Mouse (Mus musculus) left cerebral cortex, postnatal 25 days (tissue): ENCODE data around the gene Myl9. TPM values are rescaled to one million over a fixed set of nuclear protein-coding genes. Genes with fewer than 3 reads are reported as not detected.
"Not testable (repeated sequence)": the region's sequence is repeated elsewhere in the genome, so short reads cannot be mapped to it uniquely, and the experiment has no call there.

Experiments
- DNase-seq, 2 experiments: peaks; one replicate each; pipeline ENCODE4 v3.0.0; 2022; ENCODE audit warnings: low spot score in 2 of 2, mixed read lengths in 1 of 2
- intact Hi-C: fragments of 180-260 bp; cut with DNase I; formaldehyde crosslinking; loops from one replicate; pipeline ENCODE4 v1.15.1; 2025
- total RNA-seq, 2 experiments: library from RNA; stranded (reverse); gene quantifications; 2 replicates each; pipeline ENCODE4 v1.2.3; 2021

Myl9 gene
- total RNA-seq, 2 experiments from 2014 or later = 14.7 to 16.1 TPM

GRCm38 (mm10) chr2:156780752-156781151, 5.5 kb downstream of the Myl9 start:
- no peak for DNase-seq
- intact Hi-C loops = loop anchor here (5.0 kb wide), 1 partner anchor 47 kb away; no protein-coding TSS in a partner anchor

GRCm38 (mm10) chr2:156781281-156781680, 6.1 kb downstream of the Myl9 start:
- DNase-seq = no peak
- intact Hi-C loops = loop anchor here (5.0 kb wide), 1 partner anchor 46 kb away; no protein-coding TSS in a partner anchor

GRCm38 (mm10) chr2:156781836-156782480, 6.7 kb downstream of the Myl9 start:
- intact Hi-C loops = loop anchor here (5.0 kb wide), 1 partner anchor 45 kb away; no protein-coding TSS in a partner anchor
- DNase-seq = no peak

GRCm38 (mm10) chr2:156782481-156783348, 7.5 kb downstream of the Myl9 start:
- intact Hi-C loops = loop anchor here (5.0 kb wide), 1 partner anchor 45 kb away; no protein-coding TSS in a partner anchor
- DNase-seq = no peak

GRCm38 (mm10) chr2:156783349-156783728, 8.1 kb downstream of the Myl9 start:
- no peak for DNase-seq
- intact Hi-C loops = loop anchor here (5.0 kb wide), 1 partner anchor 44 kb away; no protein-coding TSS in a partner anchor

- DNase-seq = no peak
- intact Hi-C loops = loop anchor here (5.0 kb wide), 1 partner anchor 43 kb away; no protein-coding TSS in a partner anchor
Observed at GRCm38 (mm10) chr2:156784016-156784585, 8.9 kb downstream of the Myl9 start.

- DNase-seq = no peak
- intact Hi-C loops = loop anchor here (5.0 kb wide), 1 partner anchor 42 kb away; no protein-coding TSS in a partner anchor
Observed at GRCm38 (mm10) chr2:156784891-156785290, 9.7 kb downstream of the Myl9 start.

- intact Hi-C loops, DNase-seq: not testable (repeated sequence)
Observed at GRCm38 (mm10) chr2:156786369-156786768, 11.1 kb downstream of the Myl9 start.

- intact Hi-C loops = no loop called here
- no peak for DNase-seq
Observed at GRCm38 (mm10) chr2:156787090-156787775, 12.0 kb downstream of the Myl9 start.

GRCm38 (mm10) chr2:156787776-156788105, 12.5 kb downstream of the Myl9 start:
- intact Hi-C loops = no loop called here
- DNase-seq = no peak

GRCm38 (mm10) chr2:156788836-156789235, 13.6 kb downstream of the Myl9 start:
- intact Hi-C loops = no loop called here
- DNase-seq = no peak

GRCm38 (mm10) chr2:156798516-156798915, 23.3 kb downstream of the Myl9 start:
- intact Hi-C loops = no loop called here
- DNase-seq = no peak

GRCm38 (mm10) chr2:156801045-156801444, 25.8 kb downstream of the Myl9 start:
- intact Hi-C loops = no loop called here
- DNase-seq = no peak

GRCm38 (mm10) chr2:156802116-156802515, 26.9 kb downstream of the Myl9 start:
- DNase-seq, intact Hi-C loops: not testable (repeated sequence)

GRCm38 (mm10) chr2:156803698-156804372, 28.6 kb downstream of the Myl9 start:
- DNase-seq = no peak
- intact Hi-C loops = no loop called here

GRCm38 (mm10) chr2:156804589-156804988, 29.4 kb downstream of the Myl9 start:
- no peak for DNase-seq
- intact Hi-C loops = no loop called here

- intact Hi-C loops = loop anchor here (5.0 kb wide), 1 partner anchor 290 kb away; no protein-coding TSS in a partner anchor
- no peak for DNase-seq
Observed at GRCm38 (mm10) chr2:156806886-156807285, 31.7 kb downstream of the Myl9 start.

- DNase-seq = peak; percentile 52 to 56
- intact Hi-C loops = loop anchor here (2.0 to 5.0 kb wide), 2 partner anchors 45 to 288 kb away; no protein-coding TSS in a partner anchor
Observed at GRCm38 (mm10) chr2:156809579-156809978, 34.4 kb downstream of the Myl9 start.

GRCm38 (mm10) chr2:156810716-156811115, 35.5 kb downstream of the Myl9 start:
- intact Hi-C loops = no loop called here
- DNase-seq = no peak
